Mouse (Mus musculus) CH12.LX (cell line): ENCODE results near the gene Fance. TPM values are rescaled to one million over a fixed set of nuclear protein-coding genes. Genes with fewer than 3 reads are reported as not detected.

Experiments
- DNase-seq: peaks from one replicate; pipeline ENCODE4 v3.0.0-alpha.2; 2013; ENCODE audit errors: extremely low read depth
- H3K27ac ChIP-seq: 2 replicates; pipeline ENCODE4 v1.5.1; 2012; ENCODE audit warnings: low read depth, mild to moderate bottlenecking, control low read depth, moderate library complexity; ENCODE audit not compliant: insufficient read depth
- H3K27me3 ChIP-seq: replicated peaks from 2 replicates; pipeline ENCODE3; 2012; ENCODE audit warnings: inconsistent platforms
- H3K36me3 ChIP-seq, 2 experiments: replicated peaks in 1 of 2; 2 replicates each; pipeline versions ENCODE3 to v1.6.1; 2012; ENCODE audit warnings: inconsistent platforms in 1 of 2, low read length in 1 of 2, mild to moderate bottlenecking in 1 of 2, mixed read lengths in 1 of 2, moderate library complexity in 1 of 2; ENCODE audit not compliant: control insufficient read depth in 1 of 2, insufficient read depth in 1 of 2
- H3K4me1 ChIP-seq, 2 experiments: 2 replicates each; pipeline ENCODE4 v1.6.1; 2012; ENCODE audit warnings: inconsistent platforms in 1 of 2, moderate library complexity in 1 of 2; ENCODE audit not compliant: insufficient read depth in 2 of 2, control insufficient read depth in 1 of 2
- H3K4me2 ChIP-seq: 2 replicates; pipeline ENCODE4 v1.6.1; 2012; ENCODE audit warnings: low read depth, mild to moderate bottlenecking, control low read depth; ENCODE audit not compliant: poor library complexity, insufficient read depth, severe bottlenecking
- H3K4me3 ChIP-seq, 3 experiments: fragments of 150-350 bp in 1 of 3; sonication (generic) in 1 of 3; replicated peaks in 1 of 3; 2 replicates each; pipeline versions ENCODE3 to v1.5.1; 2011 to 2012; ENCODE audit warnings: low read depth in 2 of 3, low read length in 2 of 3, mild to moderate bottlenecking in 2 of 3, moderate library complexity in 2 of 3, control low read depth in 1 of 3, improper control_type of control experiment in 1 of 3, inconsistent platforms in 1 of 3, mixed read lengths in 1 of 3; ENCODE audit not compliant: poor library complexity in 1 of 3
- H3K79me2 ChIP-seq: replicated peaks from 2 replicates; pipeline ENCODE4 v1.6.1; 2012; ENCODE audit warnings: mild to moderate bottlenecking, moderate library complexity; ENCODE audit not compliant: control insufficient read depth, poor library complexity, insufficient read depth, severe bottlenecking; ENCODE audit errors: extremely low read depth
- H3K9ac ChIP-seq: 2 replicates; pipeline ENCODE4 v1.6.1; 2012; ENCODE audit warnings: low read depth, mild to moderate bottlenecking, control low read depth, moderate library complexity; ENCODE audit not compliant: insufficient read depth
- H3K9me3 ChIP-seq: replicated peaks from 2 replicates; pipeline ENCODE3; 2012; ENCODE audit warnings: low read length, inconsistent platforms, mixed read lengths
- CHD1 ChIP-seq: IDR thresholded peaks from 2 replicates; pipeline ENCODE4 v1.6.1; 2012; ENCODE audit warnings: low read depth, low read length, improper control_type of control experiment, inconsistent platforms
- CHD2 ChIP-seq: IDR thresholded peaks from 2 replicates; pipeline ENCODE4 v1.6.1; 2011; ENCODE audit warnings: low read length, improper control_type of control experiment
- CTCF ChIP-seq, 2 experiments: IDR thresholded peaks in 1 of 2; conservative IDR thresholded peaks in 1 of 2; 2 replicates each; pipeline ENCODE4 v1.5.1; 2011 to 2012; ENCODE audit warnings: low read depth in 2 of 2, low read length in 2 of 2, improper control_type of control experiment in 1 of 2, inconsistent platforms in 1 of 2, mild to moderate bottlenecking in 1 of 2, moderate library complexity in 1 of 2
- E2F4 ChIP-seq: IDR thresholded peaks from 2 replicates; pipeline ENCODE4 v1.6.1; 2011; ENCODE audit warnings: low read depth, low read length, improper control_type of control experiment; ENCODE audit not compliant: insufficient replicate concordance
- ELF1 ChIP-seq: IDR thresholded peaks from 2 replicates; pipeline ENCODE4 v1.6.1; 2014; ENCODE audit warnings: low read depth, mild to moderate bottlenecking, inconsistent platforms, low read length, improper control_type of control experiment
- EP300 ChIP-seq: IDR thresholded peaks from 2 replicates; pipeline ENCODE4 v1.6.1; 2011; ENCODE audit warnings: low read length, improper control_type of control experiment
- GABPA ChIP-seq: IDR thresholded peaks from 2 replicates; pipeline ENCODE4 v1.6.1; 2012; ENCODE audit warnings: low read depth, low read length, improper control_type of control experiment, inconsistent platforms; ENCODE audit not compliant: insufficient replicate concordance
- IRF4 ChIP-seq: IDR thresholded peaks from 2 replicates; pipeline ENCODE4 v1.6.1; 2014; ENCODE audit warnings: low read depth, mild to moderate bottlenecking, inconsistent platforms, low read length, improper control_type of control experiment
- JUND ChIP-seq: conservative IDR thresholded peaks from 2 replicates; pipeline ENCODE4 v1.6.1; 2011; ENCODE audit warnings: low read depth, low read length, improper control_type of control experiment
- KAT2A ChIP-seq: IDR thresholded peaks from 2 replicates; pipeline ENCODE4 v1.6.1; 2012; ENCODE audit warnings: low read length, improper control_type of control experiment, inconsistent platforms; ENCODE audit not compliant: insufficient replicate concordance
- MAFK ChIP-seq: IDR thresholded peaks from 2 replicates; pipeline ENCODE4 v1.6.1; 2011; ENCODE audit warnings: low read length, improper control_type of control experiment; ENCODE audit not compliant: insufficient replicate concordance
- MAX ChIP-seq: IDR thresholded peaks from 2 replicates; pipeline ENCODE4 v1.6.1; 2011; ENCODE audit warnings: low read length, improper control_type of control experiment
- MEF2A ChIP-seq: IDR thresholded peaks from 2 replicates; pipeline ENCODE4 v1.6.1; 2014; ENCODE audit warnings: low read depth, mild to moderate bottlenecking, inconsistent platforms, low read length, improper control_type of control experiment, borderline replicate concordance
- MXI1 ChIP-seq: IDR thresholded peaks from 2 replicates; pipeline ENCODE4 v1.6.1; 2011; ENCODE audit warnings: mild to moderate bottlenecking, low read depth, low read length, improper control_type of control experiment
- MYC ChIP-seq: IDR thresholded peaks from 2 replicates; pipeline ENCODE4 v1.6.1; 2011; ENCODE audit warnings: low read depth, mild to moderate bottlenecking, improper control_type of control experiment, low read length
- NELFE ChIP-seq: IDR thresholded peaks from 2 replicates; pipeline ENCODE4 v1.6.1; 2011; ENCODE audit warnings: low read depth, low read length, improper control_type of control experiment
- NRF1 ChIP-seq: IDR thresholded peaks from 2 replicates; pipeline ENCODE4 v1.6.1; 2014; ENCODE audit warnings: low read depth, mild to moderate bottlenecking, inconsistent platforms, low read length, improper control_type of control experiment, moderate library complexity
- PAX5 ChIP-seq: IDR thresholded peaks from 2 replicates; pipeline ENCODE4 v1.6.1; 2012; ENCODE audit warnings: low read length, inconsistent platforms, mixed read lengths
- POLR2A ChIP-seq: IDR thresholded peaks from 2 replicates; pipeline ENCODE4 v1.6.1; 2011; ENCODE audit warnings: low read depth, mild to moderate bottlenecking, improper control_type of control experiment, low read length
- POLR2AphosphoS2 ChIP-seq: IDR thresholded peaks from 2 replicates; pipeline ENCODE4 v1.6.1; 2011; ENCODE audit warnings: low read depth, low read length, improper control_type of control experiment
- RAD21 ChIP-seq: IDR thresholded peaks from 2 replicates; pipeline ENCODE4 v1.6.1; 2011; ENCODE audit warnings: low read depth, mild to moderate bottlenecking, low read length, improper control_type of control experiment, moderate library complexity
- RCOR1 ChIP-seq: conservative IDR thresholded peaks from 2 replicates; pipeline ENCODE4 v1.6.1; 2012; ENCODE audit warnings: low read depth, mild to moderate bottlenecking, inconsistent platforms, low read length, improper control_type of control experiment
- SIN3A ChIP-seq: IDR thresholded peaks from 2 replicates; pipeline ENCODE4 v1.6.1; 2012; ENCODE audit warnings: low read length, improper control_type of control experiment, inconsistent platforms
- SMC3 ChIP-seq: IDR thresholded peaks from 2 replicates; pipeline ENCODE4 v1.6.1; 2011; ENCODE audit warnings: low read depth, low read length, improper control_type of control experiment
- TBP ChIP-seq: conservative IDR thresholded peaks from 2 replicates; pipeline ENCODE4 v1.6.1; 2011; ENCODE audit warnings: low read depth, low read length, improper control_type of control experiment
- TCF12 ChIP-seq: IDR thresholded peaks from 2 replicates; pipeline ENCODE4 v1.6.1; 2014; ENCODE audit warnings: low read depth, mild to moderate bottlenecking, inconsistent platforms, low read length, improper control_type of control experiment
- USF1 ChIP-seq: IDR thresholded peaks from 2 replicates; pipeline ENCODE4 v1.6.1; 2014; ENCODE audit warnings: low read depth, mild to moderate bottlenecking, inconsistent platforms, low read length, improper control_type of control experiment
- ZC3H11A ChIP-seq: IDR thresholded peaks from 2 replicates; pipeline ENCODE4 v1.6.1; 2012; ENCODE audit warnings: low read depth, mild to moderate bottlenecking, inconsistent platforms, low read length, improper control_type of control experiment
- ZKSCAN1 ChIP-seq: IDR thresholded peaks from 2 replicates; pipeline ENCODE4 v1.6.1; 2012; ENCODE audit warnings: low read depth, inconsistent platforms, low read length, improper control_type of control experiment, borderline replicate concordance
- ZMIZ1 ChIP-seq: IDR thresholded peaks from 2 replicates; pipeline ENCODE4 v1.6.1; 2012; ENCODE audit warnings: low read depth, mild to moderate bottlenecking, inconsistent platforms, low read length, improper control_type of control experiment
- dilution Hi-C: fragments of 300-500 bp; cut with MboI; formaldehyde crosslinking; loops from 2 replicates; pipeline ENCODE4 v1.14.3; 2020; ENCODE audit warnings: low sequenced_read_pairs; ENCODE audit not compliant: extremely low pct_unique_long_range_greater_than_20kb, extremely low pct_ligation_motif_present
- in situ Hi-C: fragments of 300-500 bp; cut with MboI; formaldehyde crosslinking; loops from 3 replicates; pipeline ENCODE4 v1.14.3; 2019; ENCODE audit warnings: low sequenced_read_pairs, low pct_ligation_motif_present, low pct_unique_long_range_greater_than_20kb, mixed read lengths
- polyA plus RNA-seq: library from polyadenylated mRNA; unstranded; fragments of >175 nt; gene quantifications from 2 replicates; pipeline ENCODE4 v1.2.1, GENCODE M21; 2012; ENCODE audit warnings: low read depth; ENCODE audit not compliant: insufficient read length
- total RNA-seq, 2 experiments: library from RNA; depleted of rRNA; stranded (reverse); fragments of 300-350 nt in 1 of 2; fragments of >200 nt in 1 of 2; gene quantifications; 2 replicates each; pipeline ENCODE4 v1.2.3; 2012 to 2014

Fance gene
- total and polyA plus RNA-seq, 3 experiments = 17.4 to 37.9 (median 29.6) TPM

DNA sequence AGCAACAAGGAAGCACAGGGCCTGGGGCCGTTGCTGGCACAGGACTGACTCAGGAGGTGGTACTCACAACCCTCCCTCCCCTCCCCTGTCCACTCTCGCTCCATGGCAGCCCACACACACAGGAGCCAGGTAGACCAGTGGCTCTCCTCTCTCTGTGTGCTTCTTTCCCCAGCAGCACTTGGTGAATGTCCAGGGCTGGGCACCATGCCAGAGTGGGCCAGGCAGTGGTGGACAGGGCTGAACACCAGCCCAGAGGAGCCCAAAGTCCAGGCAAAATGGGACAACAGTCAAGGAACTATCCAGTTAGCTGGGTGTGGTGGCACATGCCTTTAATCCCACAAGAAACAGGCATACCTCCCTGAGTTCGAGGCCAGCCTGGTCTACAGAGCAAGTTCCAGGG is 23.1 kb upstream of the Fance start:
- Histone ChIP-seq H3K4me2 (no peak overlapping the region), H3K36me3 (peaks cover 0 to 55% of the 10 kb centered on the region in 2 experiments), H3K4me3 (no peak overlapping the region), H3K27ac (no peak overlapping the region), H3K9me3 (peaks cover 6% of the 10 kb centered on the region), H3K4me1 (peaks cover 10 to 55% of the 10 kb centered on the region in 2 experiments)
- no peak for DNase-seq
- dilution Hi-C loops = no loop called here
- in situ Hi-C loops = no loop called here
- TF ChIP-seq USF1 (no peak), MEF2A (no peak), SIN3A (no peak), ELF1 (no peak), MAX (no peak), KAT2A (no peak), NRF1 (no peak), ZC3H11A (no peak), GABPA (no peak), PAX5 (no peak), IRF4 (no peak), TBP (no peak), MXI1 (no peak), E2F4 (no peak), CHD1 (no peak), RCOR1 (no peak), MYC (no peak), POLR2AphosphoS2 (no peak)
- TF ChIP-seq, all 38 proteins: peak for 0
- H3K27me3 ChIP-seq = no peaks in the 10 kb centered on the region
- no peaks in the 10 kb centered on the region for H3K79me2 ChIP-seq
- H3K9ac ChIP-seq = no peak overlapping the region

DNA sequence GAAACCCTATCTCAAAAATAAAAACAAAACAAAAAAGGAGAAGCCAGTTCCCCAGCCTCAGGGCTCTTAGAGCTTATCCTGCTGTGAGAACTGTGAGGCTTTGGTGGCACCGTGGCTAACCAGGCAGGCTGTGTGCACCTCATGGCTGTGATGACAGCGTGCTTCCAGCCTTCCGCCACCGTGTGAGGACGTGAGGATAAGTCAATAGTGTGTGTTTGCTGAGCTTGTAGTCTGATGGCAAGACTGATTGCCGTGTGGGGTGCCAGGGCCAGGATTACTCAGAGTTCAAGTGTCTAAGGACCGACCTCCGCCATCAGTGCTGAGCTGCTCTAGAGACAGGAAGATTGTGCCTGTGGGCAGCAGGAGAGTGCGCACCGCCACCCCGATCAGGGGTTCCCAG is 22.6 kb upstream of the Fance start:
- dilution Hi-C loops = no loop called here
- Histone ChIP-seq H3K4me3 (no peak overlapping the region), H3K27ac (no peak overlapping the region), H3K9me3 (peaks cover 6% of the 10 kb centered on the region), H3K79me2 (no peaks in the 10 kb centered on the region), H3K27me3 (no peaks in the 10 kb centered on the region), H3K9ac (no peak overlapping the region), H3K4me1 (peaks cover 11 to 55% of the 10 kb centered on the region in 2 experiments), H3K36me3 (peaks cover under 1 to 57% of the 10 kb centered on the region in 2 experiments), H3K4me2 (no peak overlapping the region)
- TF ChIP-seq ELF1 (no peak), EP300 (no peak), NELFE (no peak), JUND (no peak), ZKSCAN1 (no peak), MAFK (no peak), RAD21 (no peak), ZMIZ1 (no peak), KAT2A (no peak), CHD2 (no peak), SMC3 (no peak), GABPA (no peak), CTCF (conservative IDR thresholded peaks at IDR 0.05 in 1 of 2, IDR thresholded peaks at IDR 0.05 in 1 of 2; ENCODE audit: low read depth in 2 of 2, low read length in 2 of 2) (no peak), POLR2A (no peak), MXI1 (no peak), NRF1 (no peak), TCF12 (no peak), ZC3H11A (no peak)
- in situ Hi-C loops = no loop called here
- DNase-seq = no peak
